Mouse (Mus musculus) small intestine, adult 2 months (tissue): ENCODE data around the gene Tpst2. TPM values are rescaled to one million over a fixed set of nuclear protein-coding genes. Genes with fewer than 3 reads are reported as not detected.

Experiments used
- H3K27ac ChIP-seq: fragments of 200-500 bp; 2 replicates; pipeline ENCODE4 v1.5.1; 2012; ENCODE audit warnings: low read depth, low read length, control low read depth, inconsistent platforms; ENCODE audit not compliant: insufficient read depth
- H3K27me3 ChIP-seq: fragments of 200-500 bp; 2 replicates; pipeline ENCODE4 v1.6.1; 2012; ENCODE audit warnings: mild to moderate bottlenecking, moderate library complexity, low read length, inconsistent platforms; ENCODE audit not compliant: control insufficient read depth, insufficient read depth
- H3K36me3 ChIP-seq: fragments of 200-500 bp; 2 replicates; pipeline ENCODE4 v1.6.1; 2012; ENCODE audit warnings: mild to moderate bottlenecking, low read length, control low read depth, inconsistent platforms; ENCODE audit not compliant: control insufficient read depth, insufficient read depth
- H3K4me1 ChIP-seq: fragments of 200-500 bp; 2 replicates; pipeline ENCODE4 v1.6.1; 2012; ENCODE audit warnings: low read length, inconsistent platforms, mixed read lengths; ENCODE audit not compliant: control insufficient read depth, insufficient read depth, insufficient read length
- H3K4me3 ChIP-seq: fragments of 200-500 bp; 2 replicates; pipeline ENCODE4 v1.5.1; 2012; ENCODE audit warnings: low read depth, mild to moderate bottlenecking, control low read depth, inconsistent platforms, low read length, moderate library complexity
- CTCF ChIP-seq: fragments of 200-500 bp; IDR thresholded peaks from 2 replicates; pipeline ENCODE4 v1.5.1; 2012; ENCODE audit warnings: low read depth, mild to moderate bottlenecking, control low read depth, inconsistent platforms, low read length, moderate library complexity, mixed read lengths; ENCODE audit not compliant: insufficient replicate concordance, insufficient read length; ENCODE audit errors: extremely low read depth
- POLR2A ChIP-seq: fragments of 200-500 bp; IDR thresholded peaks from 2 replicates; pipeline ENCODE4 v1.6.1; 2012; ENCODE audit warnings: low read depth, mild to moderate bottlenecking, control low read depth, inconsistent platforms, low read length, moderate library complexity
- WGBS: fragments of 180-500 bp; shearing (Covaris S2); methylation state at CpG from one replicate; pipeline ENCODE4 v1.1.7; 2018; 5-methylcytosine and 5-hydroxymethylcytosine counted together
- polyA plus RNA-seq: library from polyadenylated mRNA; depleted of rRNA; stranded (reverse); fragments of >200 nt; gene quantifications from 2 replicates; pipeline ENCODE4 v1.2.3, GENCODE M21; 2012

Tpst2 gene
- polyA plus RNA-seq, 1 experiment: 35.4 TPM

DNA sequence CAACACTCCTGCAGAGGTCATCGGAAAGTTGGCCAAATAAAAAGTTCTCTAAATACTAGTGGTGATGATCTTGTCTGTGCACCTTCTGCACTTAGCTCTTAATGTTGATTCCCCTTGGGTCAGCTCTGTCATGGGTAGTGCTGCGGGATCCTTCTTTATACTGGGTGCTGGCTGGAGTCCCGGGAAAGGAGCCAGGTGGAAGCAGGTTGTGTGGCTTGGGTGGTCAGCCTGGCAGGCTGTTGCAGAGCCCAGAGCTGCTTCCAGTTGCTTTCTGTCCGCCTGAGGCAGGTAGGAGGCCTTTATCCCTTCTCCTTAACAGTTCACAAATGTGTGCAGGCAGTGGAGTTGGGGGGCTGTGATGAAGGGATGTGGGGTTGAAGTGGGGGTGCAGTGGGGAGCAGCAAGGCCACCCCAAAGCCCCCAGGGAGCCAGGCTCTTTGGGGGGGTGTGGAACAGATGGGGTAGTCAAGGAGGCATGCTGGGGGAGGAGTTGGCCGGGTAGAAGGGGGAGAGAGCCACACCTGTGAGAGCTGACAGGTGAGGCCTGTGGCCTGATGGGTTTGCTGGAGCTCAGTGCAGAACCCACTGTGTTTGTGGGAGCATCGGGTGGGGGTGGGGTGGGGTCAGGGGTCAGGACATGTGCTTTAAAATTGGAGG lies 5.8 kb downstream of the Tpst2 start:
- no peak overlapping the region for H3K4me3 ChIP-seq
- H3K4me1 ChIP-seq: peaks cover 27% of the 10 kb centered on the region
- H3K27ac ChIP-seq: no peak overlapping the region
- no peaks in the 10 kb centered on the region for H3K36me3 ChIP-seq
- TF ChIP-seq CTCF (no peak), POLR2A (no peak)
- no peaks in the 10 kb centered on the region for H3K27me3 ChIP-seq
- 44% methylated on average over 6 of the region's 6 CpGs for WGBS

DNA sequence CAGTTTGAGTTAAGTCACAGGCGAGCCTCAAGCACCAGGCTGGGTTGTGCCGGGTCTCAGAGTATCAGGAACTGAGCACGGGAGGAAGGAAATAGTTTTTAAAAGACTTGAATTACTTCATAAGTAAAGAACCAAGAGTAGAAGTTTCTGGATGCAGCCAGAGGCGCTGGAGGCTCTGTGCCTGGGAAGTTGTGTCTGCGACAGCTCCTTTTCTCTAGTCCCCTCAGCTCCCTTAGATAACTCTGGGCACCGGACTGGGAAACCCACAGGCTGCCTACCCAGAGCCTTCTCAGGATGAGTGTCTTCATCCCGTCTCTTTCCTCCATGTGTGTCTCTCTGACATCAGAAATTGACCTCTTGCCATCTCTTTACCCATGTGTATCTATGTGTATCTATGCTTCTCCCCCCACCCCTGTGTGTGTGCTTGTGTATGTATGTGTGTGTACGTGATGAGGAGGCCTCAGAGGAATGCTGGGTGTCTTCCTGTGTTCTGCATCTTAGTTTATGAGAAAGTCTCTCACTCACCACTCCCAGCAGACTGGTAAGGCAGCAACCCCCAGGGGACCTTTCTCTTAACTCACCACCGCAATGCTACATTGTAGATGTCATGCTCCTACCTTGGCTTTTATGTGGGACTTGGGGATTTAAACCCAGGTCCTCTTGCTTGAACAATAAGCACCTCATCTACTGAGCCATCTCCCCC lies 6.4 kb downstream of the Tpst2 start:
- H3K4me1 ChIP-seq: peaks cover 32% of the 10 kb centered on the region

DNA sequence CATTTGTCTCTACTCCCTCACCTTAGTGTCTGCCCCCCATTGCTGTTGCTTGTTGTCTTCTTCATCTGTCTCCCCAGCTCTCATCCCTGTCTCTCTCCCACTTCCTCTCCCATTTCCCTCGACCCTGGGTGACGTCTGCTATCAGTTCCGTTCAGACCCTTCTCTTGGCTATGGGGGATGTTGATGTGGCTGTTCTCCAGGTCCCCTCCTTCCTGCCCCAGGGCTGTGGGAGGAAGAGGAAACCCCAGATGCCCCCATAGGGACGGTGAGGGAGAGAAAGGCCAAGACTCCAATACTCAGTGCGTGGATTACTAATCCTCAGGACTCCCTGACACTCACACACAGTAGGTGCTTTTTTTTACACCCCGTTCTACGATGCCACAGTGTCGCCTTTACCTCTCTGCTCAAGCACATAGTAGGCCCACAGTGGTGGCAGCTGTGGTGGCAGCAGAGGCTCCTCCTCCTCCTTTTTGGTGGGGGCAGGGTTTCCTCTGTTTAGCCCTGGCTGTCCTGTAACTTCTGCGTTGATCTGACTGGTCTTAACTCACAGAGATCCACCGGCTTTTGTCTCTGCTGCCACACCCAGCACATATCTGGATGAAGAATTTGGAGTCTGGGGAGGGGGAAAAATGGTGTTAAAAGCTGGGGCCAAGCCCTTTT lies 7.2 kb downstream of the Tpst2 start:
- Histone ChIP-seq H3K27ac (peak overlapping the region; percentile 57), H3K27me3 (no peaks in the 10 kb centered on the region), H3K4me3 (no peak overlapping the region), H3K36me3 (no peaks in the 10 kb centered on the region), H3K4me1 (peaks cover 32% of the 10 kb centered on the region)
- 66% methylated on average over 10 of the region's 10 CpGs for WGBS
- TF ChIP-seq POLR2A (no peak), CTCF (no peak)

More for the DNA sequence above, 6.4 kb downstream of the Tpst2 start:
- Histone ChIP-seq H3K27ac (peak overlapping the region; percentile 57), H3K36me3 (no peaks in the 10 kb centered on the region), H3K4me3 (no peak overlapping the region), H3K27me3 (no peaks in the 10 kb centered on the region)
- 68% methylated on average over 9 of the region's 9 CpGs for WGBS
- no peak for TF ChIP-seq POLR2A
- TF ChIP-seq CTCF: no peak

DNA sequence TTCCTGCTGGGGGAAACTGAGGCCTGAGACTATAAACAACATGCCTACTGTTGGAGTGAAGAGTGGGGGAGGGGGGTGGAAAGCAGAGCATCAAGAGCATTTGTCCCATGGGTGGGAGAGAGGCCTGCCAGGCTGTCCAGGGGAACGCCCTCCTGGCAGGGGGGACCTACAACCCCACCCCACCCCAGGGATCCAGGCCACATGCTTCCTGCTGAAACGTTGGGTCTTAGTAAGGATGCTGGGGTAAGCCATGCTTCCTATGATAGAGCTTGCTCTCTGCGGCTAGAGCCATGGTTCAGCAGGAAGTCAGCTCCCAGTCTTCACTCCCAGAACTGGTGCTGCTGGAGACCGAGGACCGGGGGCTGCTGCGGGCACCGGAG lies 7.7 kb downstream of the Tpst2 start:
- 73% methylated on average over 7 of the region's 7 CpGs for WGBS
- no peak for TF ChIP-seq CTCF
- TF ChIP-seq POLR2A: no peak
- Histone ChIP-seq H3K4me3 (no peak overlapping the region), H3K27ac (0 out of 2 replicates have a peak overlapping the region, but pooled peaks have one; percentile 57), H3K36me3 (no peaks in the 10 kb centered on the region), H3K27me3 (no peaks in the 10 kb centered on the region), H3K4me1 (peaks cover 30% of the 10 kb centered on the region)

DNA sequence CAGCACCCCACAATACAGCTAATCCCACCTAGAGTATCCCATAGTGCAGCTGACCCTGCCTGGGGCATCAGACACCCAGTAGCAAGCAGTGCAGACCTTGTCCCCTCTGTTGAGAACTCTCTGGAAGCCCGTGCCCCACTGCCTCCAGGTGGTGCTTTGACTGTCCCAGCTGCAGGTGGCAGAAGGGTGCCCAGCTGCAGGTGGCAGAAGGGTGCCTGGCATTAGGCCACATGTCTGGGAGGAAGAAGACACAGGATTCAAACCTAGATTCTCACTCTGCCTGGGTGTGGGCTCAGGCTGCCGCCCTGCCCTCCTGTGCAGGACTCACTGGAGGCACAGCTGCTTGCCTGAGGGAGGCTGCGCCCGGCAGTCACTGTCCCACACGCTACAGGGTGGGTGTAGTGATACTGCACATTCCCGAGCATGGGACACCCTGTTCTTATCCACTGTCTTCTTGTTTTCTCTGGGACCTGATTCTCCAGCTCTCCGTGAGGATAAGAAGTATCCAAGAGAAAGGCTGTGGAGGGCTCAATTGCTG lies 9.1 kb downstream of the Tpst2 start:
- H3K4me1 ChIP-seq: peaks cover 26% of the 10 kb centered on the region
- H3K36me3 ChIP-seq: no peaks in the 10 kb centered on the region
- no peak for TF ChIP-seq POLR2A
- TF ChIP-seq CTCF: no peak
- 52% methylated on average over 7 of the region's 7 CpGs for WGBS
- no peaks in the 10 kb centered on the region for H3K27me3 ChIP-seq
- H3K4me3 ChIP-seq: no peak overlapping the region
- H3K27ac ChIP-seq: no peak overlapping the region

DNA sequence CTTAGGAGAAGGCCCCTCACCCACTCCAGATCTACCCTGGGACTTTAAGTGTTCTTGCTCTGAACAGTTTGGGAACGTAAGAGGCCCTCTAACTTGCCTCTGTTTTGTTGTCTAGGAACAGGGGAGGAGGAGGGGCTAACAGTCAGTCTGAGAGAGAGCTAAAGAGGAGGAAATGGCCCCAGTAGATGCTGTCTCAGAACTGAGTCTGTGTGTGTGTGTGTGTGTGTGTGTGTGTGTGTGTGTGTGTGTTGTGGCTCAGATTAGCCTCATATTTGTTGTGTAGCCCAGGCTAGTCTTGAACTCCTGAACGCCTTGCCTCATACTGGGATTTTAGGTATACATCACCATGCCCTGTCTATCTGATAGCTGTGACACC lies 10.1 kb downstream of the Tpst2 start:
- Histone ChIP-seq H3K4me1 (peaks cover 24% of the 10 kb centered on the region), H3K27ac (peak overlapping the region; percentile 9)
- TF ChIP-seq CTCF (no peak), POLR2A (no peak)

More for the DNA sequence above, 10.1 kb downstream of the Tpst2 start:
- 78% methylated on average over 2 of the region's 2 CpGs for WGBS
- Histone ChIP-seq H3K4me3 (no peak overlapping the region), H3K27me3 (no peaks in the 10 kb centered on the region), H3K36me3 (no peaks in the 10 kb centered on the region)
